Mouse (Mus musculus) lung, adult 2 months (tissue): ENCODE data around the gene Zbtb16.

ENCODE experiments used
- CTCF ChIP-seq: fragments of 200-500 bp; IDR thresholded peaks from 2 replicates; pipeline ENCODE4 v1.5.1; 2011; ENCODE audit warnings: mild to moderate bottlenecking, low read length, control low read depth; ENCODE audit not compliant: insufficient read depth
- POLR2A ChIP-seq: fragments of 200-500 bp; IDR thresholded peaks from 2 replicates; pipeline ENCODE4 v1.6.1; 2011; ENCODE audit warnings: low read depth, mild to moderate bottlenecking, control low read depth, low read length, borderline replicate concordance; ENCODE audit errors: extremely low read depth

DNA sequence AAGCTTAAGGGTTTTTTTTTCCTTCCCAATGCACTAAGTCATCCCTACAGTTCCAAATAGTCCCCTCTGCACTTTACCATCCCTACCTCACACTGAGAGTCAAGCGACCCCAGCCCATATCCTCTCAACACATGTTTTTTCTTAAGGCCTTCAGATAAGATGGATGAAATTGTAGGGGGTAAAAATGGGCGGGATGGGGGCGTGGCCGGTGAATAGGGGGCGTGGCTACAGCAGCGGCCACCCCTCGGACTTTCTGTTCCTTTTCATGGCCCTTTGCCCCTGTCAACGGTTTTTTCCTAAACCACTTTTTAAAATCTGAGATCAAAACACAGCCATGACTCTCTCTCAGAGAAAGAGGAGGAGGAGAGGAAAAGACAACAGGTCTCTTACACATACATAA lies 181.3 kb downstream of the Zbtb16 start:
- TF ChIP-seq POLR2A = no peak
- no peak for TF ChIP-seq CTCF
